Mouse (Mus musculus) intestine, postnatal 0 days (tissue): ENCODE results near the gene Moap1. TPM values are rescaled to one million over a fixed set of nuclear protein-coding genes. Genes with fewer than 3 reads are reported as not detected.

ENCODE experiments used
- ATAC-seq: fragments of 200-750 bp; cut with Nextera tagmentation; 2 replicates; pipeline ENCODE4 v1.8.0; 2017; ENCODE audit warnings: mild to moderate bottlenecking, moderate TSS enrichment, moderate library complexity
- H3K27ac ChIP-seq: fragments of 300-500 bp; sonication (generic); 2 replicates; pipeline ENCODE4 v1.5.1; 2014; ENCODE audit warnings: mild to moderate bottlenecking, low read depth, low read length, moderate library complexity
- H3K27me3 ChIP-seq: fragments of 300-500 bp; sonication (generic); replicated peaks from 2 replicates; pipeline ENCODE4 v1.6.1; 2014; ENCODE audit warnings: low read length, mixed read lengths; ENCODE audit not compliant: control insufficient read depth, insufficient read depth
- H3K36me3 ChIP-seq: fragments of 300-500 bp; sonication (generic); 2 replicates; pipeline ENCODE4 v1.6.1; 2014; ENCODE audit warnings: mild to moderate bottlenecking, moderate library complexity; ENCODE audit not compliant: control insufficient read depth, insufficient read depth
- H3K4me1 ChIP-seq: fragments of 300-500 bp; sonication (generic); replicated peaks from 2 replicates; pipeline ENCODE4 v1.6.1; 2014; ENCODE audit warnings: antibody characterized with exemption, low read length, mixed read lengths; ENCODE audit not compliant: control insufficient read depth, insufficient read depth
- H3K4me2 ChIP-seq: fragments of 300-500 bp; sonication (generic); replicated peaks from 2 replicates; pipeline ENCODE4 v1.6.1; 2014; ENCODE audit warnings: low read depth, mild to moderate bottlenecking, moderate library complexity
- H3K4me3 ChIP-seq: fragments of 300-500 bp; sonication (generic); 2 replicates; pipeline ENCODE4 v1.5.1; 2014; ENCODE audit warnings: low read depth, low read length
- H3K9ac ChIP-seq: fragments of 300-500 bp; sonication (generic); 2 replicates; pipeline ENCODE4 v1.6.1; 2014; ENCODE audit warnings: mild to moderate bottlenecking, low read depth, low read length
- H3K9me3 ChIP-seq: fragments of 300-500 bp; sonication (generic); 2 replicates; pipeline ENCODE4 v1.6.1; 2016; ENCODE audit warnings: mixed run types; ENCODE audit not compliant: control insufficient read depth
- CTCF ChIP-seq: sonication (generic); IDR thresholded peaks from 2 replicates; pipeline ENCODE4 v1.5.1; 2016; ENCODE audit warnings: low read depth, mild to moderate bottlenecking, control low read depth, antibody characterized with exemption, moderate library complexity
- WGBS: fragments of 180-500 bp; shearing (Covaris S2); extraction: QIAGEN DNeasy Blood & Tissue Kit; methylation state at CpG from one replicate; pipeline ENCODE4 v1.1.7; 2014; 5-methylcytosine and 5-hydroxymethylcytosine counted together
- polyA plus RNA-seq: library from polyadenylated mRNA; unstranded; fragments of >200 nt; fragmentation: Nextera tagmentation; extraction: Ambion mirVana; gene quantifications from 2 replicates; pipeline ENCODE4 v1.2.1, GENCODE M21; 2015

The Moap1 gene
- polyA plus RNA-seq, 1 experiment from 2014 or later: 12.2 TPM

- ATAC-seq: no peak
Observed at GRCm38 (mm10) chr12:102778151-102778550, 34.7 kb upstream of the Moap1 start.

GRCm38 (mm10) chr12:102776035-102776434 is 32.6 kb upstream of the Moap1 start:
- H3K4me3 ChIP-seq: no peak overlapping the region
- 94% methylated on average over 14 of the region's 14 CpGs for WGBS
- no peak overlapping the region for H3K27ac ChIP-seq
- H3K9ac ChIP-seq: no peak overlapping the region
- no peak overlapping the region for H3K4me2 ChIP-seq
- ATAC-seq: no peak
- peaks cover 59% of the 10 kb centered on the region for H3K36me3 ChIP-seq
- no peaks in the 10 kb centered on the region for H3K4me1 ChIP-seq
- no peaks in the 10 kb centered on the region for H3K9me3 ChIP-seq
- TF ChIP-seq CTCF: no peak
- H3K27me3 ChIP-seq: no peaks in the 10 kb centered on the region

More at GRCm38 (mm10) chr12:102778151-102778550, 34.7 kb upstream of the Moap1 start:
- no peaks in the 10 kb centered on the region for H3K9me3 ChIP-seq
- no peak overlapping the region for H3K27ac ChIP-seq
- H3K36me3 ChIP-seq: peaks cover 42% of the 10 kb centered on the region
- TF ChIP-seq CTCF: no peak
- WGBS: 81% methylated on average over 5 of the region's 5 CpGs
- H3K4me1 ChIP-seq: no peaks in the 10 kb centered on the region
- H3K27me3 ChIP-seq: no peaks in the 10 kb centered on the region
- H3K4me3 ChIP-seq: no peak overlapping the region
- no peak overlapping the region for H3K9ac ChIP-seq
- no peak overlapping the region for H3K4me2 ChIP-seq

- ATAC-seq: no peak
- no peaks in the 10 kb centered on the region for H3K27me3 ChIP-seq
Observed at GRCm38 (mm10) chr12:102772676-102773075, 29.2 kb upstream of the Moap1 start.

GRCm38 (mm10) chr12:102771601-102772000 is 28.1 kb upstream of the Moap1 start:
- Histone ChIP-seq H3K9ac (no peak overlapping the region), H3K4me3 (no peak overlapping the region), H3K4me1 (no peaks in the 10 kb centered on the region), H3K27ac (peak overlapping the region; percentile 41; the same call in 1 of the 2 replicates), H3K4me2 (no peak overlapping the region), H3K36me3 (peaks cover 82% of the 10 kb centered on the region), H3K9me3 (no peaks in the 10 kb centered on the region), H3K27me3 (no peaks in the 10 kb centered on the region)
- no peak for ATAC-seq
- no peak for TF ChIP-seq CTCF
- WGBS: 97% methylated on average over 8 of the region's 8 CpGs

More at GRCm38 (mm10) chr12:102772676-102773075, 29.2 kb upstream of the Moap1 start:
- peaks cover 80% of the 10 kb centered on the region for H3K36me3 ChIP-seq
- no peak for TF ChIP-seq CTCF
- H3K27ac ChIP-seq: no peak overlapping the region
- no peak overlapping the region for H3K9ac ChIP-seq
- H3K9me3 ChIP-seq: no peaks in the 10 kb centered on the region
- no peak overlapping the region for H3K4me2 ChIP-seq
- no peak overlapping the region for H3K4me3 ChIP-seq
- H3K4me1 ChIP-seq: no peaks in the 10 kb centered on the region
- WGBS: 92% methylated on average over 5 of the region's 5 CpGs

- WGBS: 93% methylated on average over 4 of the region's 4 CpGs
- Histone ChIP-seq H3K4me2 (no peak overlapping the region), H3K27ac (no peak overlapping the region), H3K9me3 (no peaks in the 10 kb centered on the region), H3K9ac (no peak overlapping the region), H3K4me3 (no peak overlapping the region), H3K27me3 (no peaks in the 10 kb centered on the region), H3K36me3 (peaks cover 77% of the 10 kb centered on the region), H3K4me1 (no peaks in the 10 kb centered on the region)
- TF ChIP-seq CTCF: peak; percentile 62
- no peak for ATAC-seq
Observed at GRCm38 (mm10) chr12:102769000-102769399, 25.5 kb upstream of the Moap1 start.

GRCm38 (mm10) chr12:102763696-102764095 is 20.2 kb upstream of the Moap1 start:
- no peak overlapping the region for H3K27ac ChIP-seq
- no peak overlapping the region for H3K4me3 ChIP-seq
- no peak overlapping the region for H3K4me2 ChIP-seq
- H3K9ac ChIP-seq: no peak overlapping the region
- no peaks in the 10 kb centered on the region for H3K4me1 ChIP-seq
- H3K9me3 ChIP-seq: no peaks in the 10 kb centered on the region
- H3K27me3 ChIP-seq: no peaks in the 10 kb centered on the region
- no peak for TF ChIP-seq CTCF
- H3K36me3 ChIP-seq: peaks cover 31% of the 10 kb centered on the region
- ATAC-seq: no peak

- H3K36me3 ChIP-seq: peaks cover 13% of the 10 kb centered on the region
- no peak overlapping the region for H3K4me3 ChIP-seq
- no peak for ATAC-seq
- H3K9ac ChIP-seq: no peak overlapping the region
- WGBS: 83% methylated on average over 3 of the region's 3 CpGs
- no peak for TF ChIP-seq CTCF
- H3K9me3 ChIP-seq: no peaks in the 10 kb centered on the region
- H3K27me3 ChIP-seq: no peaks in the 10 kb centered on the region
- no peak overlapping the region for H3K4me2 ChIP-seq
- H3K4me1 ChIP-seq: no peaks in the 10 kb centered on the region
- H3K27ac ChIP-seq: no peak overlapping the region
Observed at GRCm38 (mm10) chr12:102761668-102762067, 18.2 kb upstream of the Moap1 start.
